Mouse (Mus musculus): ENCODE measurements around the gene Fbxl5. TPM values are rescaled to one million over a fixed set of nuclear protein-coding genes. Genes with fewer than 3 reads are reported as not detected.
A peak's percentile ranks its signal among the peaks of the same experiment; 100 is the strongest.

Fbxl5 gene
- total RNA-seq, 1 experiment from 2014 or later, result 49.5 TPM

GRCm38 (mm10) chr5:43836590-43836989, 15.2 kb upstream of the Fbxl5 start:
- no peak for DNase-seq

- no peak for DNase-seq
Observed at GRCm38 (mm10) chr5:43827366-43827765, 5.9 kb upstream of the Fbxl5 start.

- no peak for DNase-seq
Observed at GRCm38 (mm10) chr5:43826883-43827282, 5.4 kb upstream of the Fbxl5 start.

GRCm38 (mm10) chr5:43824580-43824979, 3.1 kb upstream of the Fbxl5 start:
- DNase-seq, result no peak

- DNase-seq, result no peak
Observed at GRCm38 (mm10) chr5:43822824-43823223, 1.4 kb upstream of the Fbxl5 start.

- DNase-seq, result no peak
Observed at GRCm38 (mm10) chr5:43822199-43822598, 761 bp upstream of the Fbxl5 start.

- DNase-seq, result no peak
Observed at GRCm38 (mm10) chr5:43820785-43821184, 653 bp downstream of the Fbxl5 start.

GRCm38 (mm10) chr5:43818695-43819094, 2.7 kb downstream of the Fbxl5 start, which contains the start of gene Bst1:
TSS of gene Bst1 (plus strand) at chr5:43818885.
- no peak for DNase-seq

- DNase-seq, result no peak
Observed at GRCm38 (mm10) chr5:43815769-43816168, 5.7 kb downstream of the Fbxl5 start.

GRCm38 (mm10) chr5:43814536-43814935, 6.9 kb downstream of the Fbxl5 start:
- no peak for DNase-seq

GRCm38 (mm10) chr5:43810427-43811062, 10.9 kb downstream of the Fbxl5 start:
- no peak for DNase-seq

GRCm38 (mm10) chr5:43807744-43808696, 13.4 kb downstream of the Fbxl5 start:
- DNase-seq, result peak; percentile 94

GRCm38 (mm10) chr5:43806914-43807313, 14.5 kb downstream of the Fbxl5 start:
- DNase-seq, result no peak

- DNase-seq, result no peak
Observed at GRCm38 (mm10) chr5:43806340-43806739, 15.1 kb downstream of the Fbxl5 start.

GRCm38 (mm10) chr5:43805401-43805800, 16.0 kb downstream of the Fbxl5 start:
- DNase-seq, result no peak

- no peak for DNase-seq
Observed at GRCm38 (mm10) chr5:43801798-43802197, 19.6 kb downstream of the Fbxl5 start.

- DNase-seq, result no peak
Observed at GRCm38 (mm10) chr5:43801253-43801652, 20.2 kb downstream of the Fbxl5 start.

GRCm38 (mm10) chr5:43800700-43801099, 20.7 kb downstream of the Fbxl5 start:
- DNase-seq, result no peak

GRCm38 (mm10) chr5:43799530-43799929, 21.9 kb downstream of the Fbxl5 start:
- no peak for DNase-seq

- no peak for DNase-seq
Observed at GRCm38 (mm10) chr5:43792354-43792753, 29.1 kb downstream of the Fbxl5 start.

- DNase-seq, result no peak
Observed at GRCm38 (mm10) chr5:43787976-43788752, 33.3 kb downstream of the Fbxl5 start.

- DNase-seq, result no peak
Observed at GRCm38 (mm10) chr5:43786607-43787006, 34.8 kb downstream of the Fbxl5 start.

- no peak for DNase-seq
Observed at GRCm38 (mm10) chr5:43783996-43784395, 37.4 kb downstream of the Fbxl5 start.

All from adrenal gland, postnatal 14 days (tissue).